Mouse (Mus musculus) forebrain, embryonic 10.5 days (tissue): ENCODE measurements at regions not wholly inside any gene's neighbourhood (a gene's known extent, or its start where the extent isn't known, plus 50 kb on each side); places are given as distances from the start of the nearest gene placed in this dataset.

Experiments used
- DNase-seq: peaks from one replicate; pipeline ENCODE4 v3.0.0-alpha.2; 2017; ENCODE audit warnings: low spot score; ENCODE audit errors: extremely low spot score
- H3K27ac ChIP-seq: fragments of 300-500 bp; sonication (generic); 2 replicates; pipeline ENCODE4 v1.5.1; 2016; ENCODE audit warnings: mild to moderate bottlenecking
- H3K27me3 ChIP-seq: fragments of 300-500 bp; sonication (generic); 2 replicates; pipeline ENCODE4 v1.6.1; 2016; ENCODE audit warnings: mild to moderate bottlenecking; ENCODE audit not compliant: poor library complexity, severe bottlenecking
- H3K36me3 ChIP-seq: fragments of 300-500 bp; sonication (generic); replicated peaks from 2 replicates; pipeline ENCODE4 v1.6.1; 2016; ENCODE audit warnings: mild to moderate bottlenecking, moderate library complexity
- H3K4me1 ChIP-seq: fragments of 300-500 bp; sonication (generic); 2 replicates; pipeline ENCODE4 v1.6.1; 2016
- H3K4me3 ChIP-seq: fragments of 300-500 bp; sonication (generic); 2 replicates; pipeline ENCODE4 v1.5.1; 2016; ENCODE audit warnings: mild to moderate bottlenecking, moderate library complexity
- H3K9me3 ChIP-seq: fragments of 300-500 bp; sonication (generic); 2 replicates; pipeline ENCODE4 v1.6.1; 2016; ENCODE audit warnings: mild to moderate bottlenecking, moderate library complexity
- WGBS: fragments of 180-500 bp; shearing (Covaris S2); methylation state at CpG from one replicate; pipeline ENCODE4 v1.1.7; 2016; 5-methylcytosine and 5-hydroxymethylcytosine counted together

GRCm38 (mm10) chr7:70454525-70454924 is 88.0 kb upstream of the Nr2f2 start:
- Histone ChIP-seq H3K9me3 (no peaks in the 10 kb centered on the region), H3K36me3 (no peaks in the 10 kb centered on the region), H3K4me1 (peaks cover 3% of the 10 kb centered on the region; the same call in 1 of the 2 replicates), H3K27me3 (no peaks in the 10 kb centered on the region), H3K27ac (no peak overlapping the region), H3K4me3 (no peak overlapping the region)
- DNase-seq = no peak
- WGBS = 91% methylated on average over 1 of the region's 1 CpGs

- H3K4me1 ChIP-seq = peaks cover 3% of the 10 kb centered on the region; the same call in 1 of the 2 replicates
- H3K9me3 ChIP-seq = no peaks in the 10 kb centered on the region
- H3K27ac ChIP-seq = no peak overlapping the region
- H3K27me3 ChIP-seq = no peaks in the 10 kb centered on the region
- H3K36me3 ChIP-seq = no peaks in the 10 kb centered on the region
- DNase-seq = no peak
- H3K4me3 ChIP-seq = no peak overlapping the region
- WGBS = 62% methylated on average over 4 of the region's 4 CpGs
Measured at GRCm38 (mm10) chr7:70452816-70453215, 86.3 kb upstream of the Nr2f2 start.

GRCm38 (mm10) chr7:70438908-70439307 is 72.4 kb upstream of the Nr2f2 start:
- Histone ChIP-seq H3K27me3 (no peaks in the 10 kb centered on the region), H3K36me3 (no peaks in the 10 kb centered on the region), H3K27ac (no peak overlapping the region), H3K4me3 (no peak overlapping the region), H3K4me1 (0 out of 2 replicates have a peak, but pooled peaks cover under 1% of the 10 kb centered on the region), H3K9me3 (no peaks in the 10 kb centered on the region)
- DNase-seq = no peak
- WGBS = 96% methylated on average over 6 of the region's 6 CpGs

- 71% methylated on average over 8 of the region's 8 CpGs for WGBS
- H3K4me3 ChIP-seq = no peak overlapping the region
- no peaks in the 10 kb centered on the region for H3K9me3 ChIP-seq
- H3K27me3 ChIP-seq = no peaks in the 10 kb centered on the region
- H3K27ac ChIP-seq = no peak overlapping the region
- H3K36me3 ChIP-seq = no peaks in the 10 kb centered on the region
- DNase-seq = no peak
- H3K4me1 ChIP-seq = peaks cover 11% of the 10 kb centered on the region
Measured at GRCm38 (mm10) chr7:70433838-70434237, 67.3 kb upstream of the Nr2f2 start.

- no peaks in the 10 kb centered on the region for H3K9me3 ChIP-seq
- H3K36me3 ChIP-seq = no peaks in the 10 kb centered on the region
- no peak overlapping the region for H3K4me3 ChIP-seq
- DNase-seq = no peak
- H3K4me1 ChIP-seq = peaks cover 11% of the 10 kb centered on the region
- no peak overlapping the region for H3K27ac ChIP-seq
- 76% methylated on average over 6 of the region's 6 CpGs for WGBS
- no peaks in the 10 kb centered on the region for H3K27me3 ChIP-seq
Measured at GRCm38 (mm10) chr7:70433358-70433757, 66.8 kb upstream of the Nr2f2 start.

- DNase-seq = no peak
- WGBS = 86% methylated on average over 2 of the region's 2 CpGs
- H3K9me3 ChIP-seq = no peaks in the 10 kb centered on the region
- H3K27me3 ChIP-seq = no peaks in the 10 kb centered on the region
- H3K4me3 ChIP-seq = no peak overlapping the region
- peaks cover 15% of the 10 kb centered on the region for H3K4me1 ChIP-seq
- H3K27ac ChIP-seq = no peak overlapping the region
- no peaks in the 10 kb centered on the region for H3K36me3 ChIP-seq
Measured at GRCm38 (mm10) chr7:70431712-70432111, 65.2 kb upstream of the Nr2f2 start.

- peaks cover 25% of the 10 kb centered on the region for H3K4me1 ChIP-seq
- no peak for DNase-seq
- H3K27ac ChIP-seq = no peak overlapping the region
- no peaks in the 10 kb centered on the region for H3K27me3 ChIP-seq
- 56% methylated on average over 2 of the region's 2 CpGs for WGBS
- no peak overlapping the region for H3K4me3 ChIP-seq
- no peaks in the 10 kb centered on the region for H3K36me3 ChIP-seq
- H3K9me3 ChIP-seq = no peaks in the 10 kb centered on the region
Measured at GRCm38 (mm10) chr7:70429326-70429725, 62.8 kb upstream of the Nr2f2 start.

- Histone ChIP-seq H3K36me3 (no peaks in the 10 kb centered on the region), H3K4me1 (peaks cover 32% of the 10 kb centered on the region), H3K9me3 (no peaks in the 10 kb centered on the region), H3K27ac (no peak overlapping the region), H3K27me3 (peaks cover 8% of the 10 kb centered on the region; the same call in 1 of the 2 replicates), H3K4me3 (no peak overlapping the region)
- DNase-seq = peak; percentile 41
- 67% methylated on average over 4 of the region's 4 CpGs for WGBS
Measured at GRCm38 (mm10) chr7:70424231-70424620, 57.7 kb upstream of the Nr2f2 start.

- no peak for DNase-seq
- Histone ChIP-seq H3K27me3 (peaks cover 8% of the 10 kb centered on the region; the same call in 1 of the 2 replicates), H3K9me3 (no peaks in the 10 kb centered on the region), H3K4me1 (peaks cover 28% of the 10 kb centered on the region), H3K4me3 (no peak overlapping the region), H3K36me3 (no peaks in the 10 kb centered on the region), H3K27ac (0 out of 2 replicates have a peak overlapping the region, but pooled peaks have one; percentile 8)
- 64% methylated on average over 10 of the region's 10 CpGs for WGBS
Measured at GRCm38 (mm10) chr7:70423524-70424230, 57.1 kb upstream of the Nr2f2 start.

- no peak overlapping the region for H3K27ac ChIP-seq
- 80% methylated on average over 10 of the region's 10 CpGs for WGBS
- H3K36me3 ChIP-seq = peaks cover 19% of the 10 kb centered on the region
- no peaks in the 10 kb centered on the region for H3K9me3 ChIP-seq
- peaks cover 3% of the 10 kb centered on the region; the same call in 1 of the 2 replicates for H3K27me3 ChIP-seq
- no peak overlapping the region for H3K4me3 ChIP-seq
- no peak for DNase-seq
- no peaks in the 10 kb centered on the region for H3K4me1 ChIP-seq
Measured at GRCm38 (mm10) chr7:70416185-70416941, 49.8 kb upstream of the Nr2f2 start.
